Mouse (Mus musculus) midbrain, embryonic 16.5 days (tissue): ENCODE results near the gene Ap2a1. TPM values are rescaled to one million over a fixed set of nuclear protein-coding genes. Genes with fewer than 3 reads are reported as not detected.

ENCODE experiments used
- ATAC-seq: fragments of 200-750 bp; cut with Nextera tagmentation; 2 replicates; pipeline ENCODE4 v1.8.0; 2017; ENCODE audit warnings: moderate TSS enrichment
- H3K27ac ChIP-seq: fragments of 300-500 bp; sonication (generic); 2 replicates; pipeline ENCODE4 v1.5.1; 2014; ENCODE audit warnings: mild to moderate bottlenecking, low read length, mixed read lengths
- H3K27me3 ChIP-seq: fragments of 300-500 bp; sonication (generic); 2 replicates; pipeline ENCODE4 v1.6.1; 2014; ENCODE audit warnings: low read depth, low read length, mixed read lengths; ENCODE audit not compliant: control insufficient read depth, insufficient read depth
- H3K36me3 ChIP-seq: fragments of 300-500 bp; sonication (generic); 2 replicates; pipeline ENCODE4 v1.6.1; 2014; ENCODE audit warnings: mild to moderate bottlenecking, low read length, moderate library complexity, mixed read lengths; ENCODE audit not compliant: control insufficient read depth, insufficient read depth
- H3K4me1 ChIP-seq: fragments of 300-500 bp; sonication (generic); 2 replicates; pipeline ENCODE4 v1.6.1; 2014; ENCODE audit warnings: mild to moderate bottlenecking, low read length, mixed read lengths; ENCODE audit not compliant: control insufficient read depth, insufficient read depth
- H3K4me2 ChIP-seq: fragments of 300-500 bp; sonication (generic); 2 replicates; pipeline ENCODE4 v1.6.1; 2014; ENCODE audit warnings: mild to moderate bottlenecking, low read length, mixed read lengths
- H3K4me3 ChIP-seq: fragments of 300-500 bp; sonication (generic); 2 replicates; pipeline ENCODE4 v1.5.1; 2014; ENCODE audit warnings: low read depth, mild to moderate bottlenecking, low read length, moderate library complexity, mixed read lengths
- H3K9ac ChIP-seq: fragments of 300-500 bp; sonication (generic); 2 replicates; pipeline ENCODE4 v1.6.1; 2014; ENCODE audit warnings: low read depth, low read length, mixed read lengths
- H3K9me3 ChIP-seq: fragments of 300-500 bp; sonication (generic); replicated peaks from 2 replicates; pipeline ENCODE4 v1.6.1; 2014; ENCODE audit warnings: mild to moderate bottlenecking, low read length, mixed read lengths; ENCODE audit not compliant: control insufficient read depth, poor library complexity, severe bottlenecking
- WGBS: fragments of 180-500 bp; shearing (Covaris S2); extraction: QIAGEN DNeasy Blood & Tissue Kit; methylation state at CpG from one replicate; pipeline ENCODE4 v1.1.7; 2014; 5-methylcytosine and 5-hydroxymethylcytosine counted together
- polyA plus RNA-seq: library from polyadenylated mRNA; unstranded; fragments of >200 nt; fragmentation: Nextera tagmentation; extraction: Ambion mirVana; gene quantifications from 2 replicates; pipeline ENCODE4 v1.2.1, GENCODE M21; 2015

The Ap2a1 gene
- polyA plus RNA-seq, 1 experiment from 2014 or later, result 136 TPM

GRCm38 (mm10) chr7:44859896-44860295, 69.4 kb downstream of the Ap2a1 start:
- H3K4me1 ChIP-seq, result peaks cover 22% of the 10 kb centered on the region
- no peak for ATAC-seq
- WGBS, result 90% methylated on average over 11 of the region's 11 CpGs

GRCm38 (mm10) chr7:44857905-44858304, 71.4 kb downstream of the Ap2a1 start:
- no peak for ATAC-seq
- peak overlapping the region; percentile 84 for H3K9ac ChIP-seq
- H3K4me1 ChIP-seq, result peaks cover 28% of the 10 kb centered on the region
- H3K4me3 ChIP-seq, result peak overlapping the region; percentile 78
- H3K27ac ChIP-seq, result peak overlapping the region; percentile 96
- 26% methylated on average over 8 of the region's 8 CpGs for WGBS
- peak overlapping the region; percentile 70 for H3K4me2 ChIP-seq
- H3K36me3 ChIP-seq, result peaks cover 11% of the 10 kb centered on the region
- no peaks in the 10 kb centered on the region for H3K27me3 ChIP-seq
- H3K9me3 ChIP-seq, result no peaks in the 10 kb centered on the region

More at GRCm38 (mm10) chr7:44859896-44860295, 69.4 kb downstream of the Ap2a1 start:
- peaks cover 30% of the 10 kb centered on the region for H3K36me3 ChIP-seq
- H3K27ac ChIP-seq, result no peak overlapping the region
- no peaks in the 10 kb centered on the region for H3K27me3 ChIP-seq
- H3K9me3 ChIP-seq, result no peaks in the 10 kb centered on the region
- H3K4me2 ChIP-seq, result no peak overlapping the region
- no peak overlapping the region for H3K9ac ChIP-seq
- H3K4me3 ChIP-seq, result no peak overlapping the region

GRCm38 (mm10) chr7:44857042-44857552, 72.2 kb downstream of the Ap2a1 start, which contains the start of gene Pnkp:
Pnkp (plus strand) TSS chr7:44857139.
- Histone ChIP-seq H3K27ac (peak within 1 kb of the TSS; percentile 96), H3K4me2 (peak within 1 kb of the TSS; percentile 70), H3K9ac (peak within 1 kb of the TSS; percentile 84), H3K4me1 (peaks cover 28% of the 10 kb centered on the region), H3K9me3 (no peaks in the 10 kb centered on the region), H3K36me3 (peaks cover 9% of the 10 kb centered on the region; the same call in 1 of the 2 replicates), H3K27me3 (no peaks in the 10 kb centered on the region), H3K4me3 (peak within 1 kb of the TSS; percentile 78)
- ATAC-seq, result peak; percentile 77
- WGBS, result under 1% methylated on average over 32 of the region's 32 CpGs

GRCm38 (mm10) chr7:44856265-44856916, 72.9 kb downstream of the Ap2a1 start:
- Histone ChIP-seq H3K4me3 (peak overlapping the region; percentile 78), H3K27me3 (no peaks in the 10 kb centered on the region), H3K27ac (peak overlapping the region; percentile 96), H3K4me1 (peaks cover 28% of the 10 kb centered on the region), H3K4me2 (peak overlapping the region; percentile 70), H3K36me3 (peaks cover 6% of the 10 kb centered on the region; the same call in 1 of the 2 replicates), H3K9ac (no peak overlapping the region; the same call in 1 of the 2 replicates), H3K9me3 (no peaks in the 10 kb centered on the region)
- ATAC-seq, result peak; percentile 7; the same call in 1 of the 2 replicates
- whole genome bisulfite sequencing, result 71% methylated on average over 9 of the region's 9 CpGs

GRCm38 (mm10) chr7:44855036-44855435, 74.3 kb downstream of the Ap2a1 start:
- 42% methylated on average over 10 of the region's 10 CpGs for WGBS
- Histone ChIP-seq H3K4me2 (peak overlapping the region; percentile 63), H3K4me1 (peaks cover 36% of the 10 kb centered on the region), H3K27me3 (no peaks in the 10 kb centered on the region), H3K36me3 (peaks cover 6% of the 10 kb centered on the region; the same call in 1 of the 2 replicates), H3K9ac (peak overlapping the region; percentile 58), H3K27ac (peak overlapping the region; percentile 76), H3K4me3 (peak overlapping the region; percentile 41), H3K9me3 (no peaks in the 10 kb centered on the region)
- no peak for ATAC-seq

- Histone ChIP-seq H3K27me3 (no peaks in the 10 kb centered on the region), H3K9ac (peak overlapping the region; percentile 58), H3K36me3 (peaks cover 6% of the 10 kb centered on the region; the same call in 1 of the 2 replicates), H3K4me1 (peaks cover 36% of the 10 kb centered on the region), H3K4me2 (peak overlapping the region; percentile 63), H3K4me3 (peak overlapping the region; percentile 41), H3K9me3 (no peaks in the 10 kb centered on the region), H3K27ac (peak overlapping the region; percentile 76)
- no peak for ATAC-seq
- 2% methylated on average over 45 of the region's 45 CpGs for WGBS
Observed at GRCm38 (mm10) chr7:44854356-44855031, 74.8 kb downstream of the Ap2a1 start.

GRCm38 (mm10) chr7:44853596-44854355, 75.5 kb downstream of the Ap2a1 start:
- Histone ChIP-seq H3K9ac (peak overlapping the region; percentile 58), H3K4me1 (peaks cover 36% of the 10 kb centered on the region), H3K27ac (peak overlapping the region; percentile 76), H3K9me3 (no peaks in the 10 kb centered on the region), H3K36me3 (peaks cover 6% of the 10 kb centered on the region; the same call in 1 of the 2 replicates), H3K27me3 (no peaks in the 10 kb centered on the region), H3K4me2 (peak overlapping the region; percentile 63), H3K4me3 (peak overlapping the region; percentile 41)
- WGBS, result 28% methylated on average over 26 of the region's 26 CpGs
- ATAC-seq, result no peak

GRCm38 (mm10) chr7:44853065-44853464, 76.2 kb downstream of the Ap2a1 start:
- peaks cover 32% of the 10 kb centered on the region for H3K4me1 ChIP-seq
- ATAC-seq, result no peak
- no peak overlapping the region for H3K27ac ChIP-seq
- no peak overlapping the region for H3K4me3 ChIP-seq
- 98% methylated on average over 2 of the region's 2 CpGs for WGBS
- peaks cover 6% of the 10 kb centered on the region; the same call in 1 of the 2 replicates for H3K36me3 ChIP-seq
- no peaks in the 10 kb centered on the region for H3K9me3 ChIP-seq
- H3K9ac ChIP-seq, result peak overlapping the region; percentile 58; the same call in 1 of the 2 replicates
- H3K4me2 ChIP-seq, result no peak overlapping the region
- H3K27me3 ChIP-seq, result no peaks in the 10 kb centered on the region
